Mouse (Mus musculus): ENCODE measurements around the gene Uba6.

Uba6 gene

GRCm38 (mm10) chr5:86078720-86079334 lies 93.8 kb downstream of the Uba6 start:
- intact Hi-C loops (cut with DNase I), result no loop called here

- intact Hi-C loops (cut with DNase I), result no loop called here
These were observed 99.7 kb downstream of the Uba6 start for GRCm38 (mm10) chr5:86072756-86073386.

GRCm38 (mm10) chr5:86071538-86071937 lies 101.1 kb downstream of the Uba6 start, which contains the start of gene Stap1:
Stap1 (plus strand) TSS chr5:86071746.
- intact Hi-C loops (cut with DNase I), result no loop called here

- intact Hi-C loops (cut with DNase I), result loop anchor here (5.0 kb wide), 2 partner anchors 43 to 68 kb away; no protein-coding TSS in a partner anchor
These were observed 103.5 kb downstream of the Uba6 start for GRCm38 (mm10) chr5:86069121-86069520.

- intact Hi-C loops (cut with DNase I), result loop anchor here (5.0 kb wide), 2 partner anchors 44 to 69 kb away; no protein-coding TSS in a partner anchor
These were observed 104.2 kb downstream of the Uba6 start for GRCm38 (mm10) chr5:86068451-86068850.

- intact Hi-C loops (cut with DNase I), result loop anchor here (5.0 kb wide), 2 partner anchors 46 to 71 kb away; no protein-coding TSS in a partner anchor
These were observed 106.1 kb downstream of the Uba6 start for GRCm38 (mm10) chr5:86066551-86066929.

- intact Hi-C loops (cut with DNase I), result loop anchor here (2.0 to 5.0 kb wide), 3 partner anchors 46 to 107 kb away; partner anchors contain the start of gene Uba6
These were observed 106.6 kb downstream of the Uba6 start for GRCm38 (mm10) chr5:86065876-86066550.

- intact Hi-C loops (cut with DNase I), result loop anchor here (2.0 to 5.0 kb wide), 3 partner anchors 47 to 108 kb away; partner anchors contain the start of gene Uba6
These were observed 107.3 kb downstream of the Uba6 start, which contains the start of gene Cenpc1 for GRCm38 (mm10) chr5:86065101-86065875. Cenpc1 (minus strand) TSS chr5:86065583.

- intact Hi-C loops (cut with DNase I), result no loop called here
These were observed 109.1 kb downstream of the Uba6 start for GRCm38 (mm10) chr5:86063501-86063900.

Measured in adrenal gland (tissue).